Mouse (Mus musculus): ENCODE data around the gene Tnip2.

The Tnip2 gene

GRCm38 (mm10) chr5:34461294-34461693, 52.5 kb downstream of the Tnip2 start:
- DNase-seq (ENCODE audit: low read depth, low spot score) = no peak

GRCm38 (mm10) chr5:34458994-34459393, 54.8 kb downstream of the Tnip2 start:
- DNase-seq (ENCODE audit: low read depth, low spot score) = no peak

- no peak for DNase-seq (ENCODE audit: low read depth, low spot score)
Observed at GRCm38 (mm10) chr5:34446207-34446606, 67.6 kb downstream of the Tnip2 start.

Measured in A20 (cell line).